ENCODE assay signal across 8 mouse cellular contexts in genomic region chr8:95141469-95142074, GRCm38 (mm10).
DNase-seq lines count a peak whose midpoint lies in the region; ATAC-seq and TF ChIP-seq lines count a peak whose summit lies in the region.

No protein-coding gene starts in this region.

- peak overlapping the region; percentile 91 for H3K4me3 ChIP-seq in kidney, adult 2 months (ENCODE audit: insufficient read depth, low read depth, low read length)
- H3K4me3 ChIP-seq in embryonic facial prominence, embryonic 13.5 days = peak overlapping the region; percentile 73
- peak overlapping the region; percentile 79 for H3K4me3 ChIP-seq in hindbrain, postnatal 0 days (ENCODE audit: low read length)
- peak overlapping the region; percentile 69 for H3K4me3 ChIP-seq in stomach, embryonic 15.5 days (replicated peaks)

- H3K4me1 ChIP-seq in kidney, adult 2 months (ENCODE audit: control insufficient read depth, insufficient read depth, low read length) = peaks cover 56% of the 10 kb centered on the region
- peaks cover 47% of the 10 kb centered on the region for H3K4me1 ChIP-seq in embryonic facial prominence, embryonic 13.5 days
- peaks cover 32% of the 10 kb centered on the region for H3K4me1 ChIP-seq in hindbrain, postnatal 0 days (ENCODE audit: insufficient read depth, low read length)
- H3K4me1 ChIP-seq in stomach, embryonic 15.5 days = peaks cover 48% of the 10 kb centered on the region

- H3K27ac ChIP-seq in kidney, adult 2 months (ENCODE audit: insufficient read depth, low read depth, low read length) = peak overlapping the region; percentile 93
- 0 out of 2 replicates have a peak overlapping the region, but pooled peaks have one; percentile 55 for H3K27ac ChIP-seq in embryonic facial prominence, embryonic 13.5 days
- peak overlapping the region; percentile 83 for H3K27ac ChIP-seq in hindbrain, postnatal 0 days
- peak overlapping the region; percentile 78 for H3K27ac ChIP-seq in stomach, embryonic 15.5 days

- no peak for TF ChIP-seq POLR2A in kidney, adult 2 months (IDR thresholded peaks at IDR 0.05; ENCODE audit: low read depth, low read length)

- WGBS in kidney, adult 2 months = 2% methylated on average over 6 of the region's 6 CpGs
- 0% methylated on average over 6 of the region's 6 CpGs for WGBS in embryonic facial prominence, embryonic 13.5 days
- 1% methylated on average over 6 of the region's 6 CpGs for WGBS in hindbrain, postnatal 0 days
- 5% methylated on average over 6 of the region's 6 CpGs for WGBS in stomach, embryonic 15.5 days

- H3K27me3 ChIP-seq in kidney, adult 2 months (replicated peaks; ENCODE audit: control insufficient read depth, insufficient read depth, low read length) = no peaks in the 10 kb centered on the region
- peaks cover 19% of the 10 kb centered on the region for H3K27me3 ChIP-seq in embryonic facial prominence, embryonic 13.5 days
- H3K27me3 ChIP-seq in hindbrain, postnatal 0 days (ENCODE audit: insufficient read depth, low read length) = no peaks in the 10 kb centered on the region
- no peaks in the 10 kb centered on the region for H3K27me3 ChIP-seq in stomach, embryonic 15.5 days (replicated peaks)

- no peak for ATAC-seq in embryonic facial prominence, embryonic 13.5 days (ENCODE audit: insufficient number of reproducible peaks, insufficient read depth, low FRiP score, low TSS enrichment, low read depth)
- ATAC-seq in hindbrain, postnatal 0 days = peak; percentile 3; the same call in 1 of the 2 replicates
- 0 out of 2 replicates have a peak, but pooled peaks have one; percentile 8 for ATAC-seq in stomach, embryonic 15.5 days (ENCODE audit: insufficient read depth, low FRiP score, low read depth)

- peak overlapping the region; percentile 96 for H3K4me2 ChIP-seq in embryonic facial prominence, embryonic 13.5 days
- H3K4me2 ChIP-seq in hindbrain, postnatal 0 days (ENCODE audit: low read depth, low read length) = peak overlapping the region; percentile 98
- peak overlapping the region; percentile 88 for H3K4me2 ChIP-seq in stomach, embryonic 15.5 days

- peak; percentile 51 for DNase-seq in kidney, adult 2 months
- no peak for DNase-seq in kidney, adult 18-20 months
- DNase-seq in hindbrain, postnatal 0 days (ENCODE audit: low spot score) = peak; percentile 47
- DNase-seq in lung, postnatal 10 days = peak; percentile 60
- DNase-seq in right cerebral cortex, adult 2 months (ENCODE audit: low spot score in 2 of 2) = no peak
- no peak for DNase-seq in spleen, adult 12 weeks (ENCODE audit: low spot score)

- peaks cover 2% of the 10 kb centered on the region; the same call in 1 of the 2 replicates for H3K36me3 ChIP-seq in kidney, adult 2 months (ENCODE audit: control insufficient read depth, insufficient read depth, low read length)
- H3K36me3 ChIP-seq in embryonic facial prominence, embryonic 13.5 days = peaks cover 3% of the 10 kb centered on the region; the same call in 1 of the 2 replicates
- no peaks in the 10 kb centered on the region; the same call in 1 of the 2 replicates for H3K36me3 ChIP-seq in hindbrain, postnatal 0 days (ENCODE audit: insufficient read depth, low read length)
- no peaks in the 10 kb centered on the region for H3K36me3 ChIP-seq in stomach, embryonic 15.5 days

- H3K9me3 ChIP-seq in embryonic facial prominence, embryonic 13.5 days = no peaks in the 10 kb centered on the region
- no peaks in the 10 kb centered on the region for H3K9me3 ChIP-seq in hindbrain, postnatal 0 days (ENCODE audit: low read length)
- no peaks in the 10 kb centered on the region for H3K9me3 ChIP-seq in stomach, embryonic 15.5 days

- no peak for TF ChIP-seq CTCF in kidney, adult 2 months (conservative IDR thresholded peaks at IDR 0.05; ENCODE audit: insufficient read depth, insufficient read length, low read depth, low read length)
- no peak for TF ChIP-seq CTCF in hindbrain, postnatal 0 days (IDR thresholded peaks at IDR 0.05; ENCODE audit: low read depth)

- peak overlapping the region; percentile 87 for H3K9ac ChIP-seq in embryonic facial prominence, embryonic 13.5 days
- peak overlapping the region; percentile 88 for H3K9ac ChIP-seq in hindbrain, postnatal 0 days (replicated peaks; ENCODE audit: low read length)
- H3K9ac ChIP-seq in stomach, embryonic 15.5 days = peak overlapping the region; percentile 55

Comparison
In these comparisons a context has a peak if more than half of its experiments do, and no peak if none do; other contexts are left out.
1. DNase-seq: peak in kidney, adult 2 months (single experiment), hindbrain, postnatal 0 days (single experiment) and lung, postnatal 10 days (single experiment); none in kidney, adult 18-20 months (single experiment), right cerebral cortex, adult 2 months (0 of 2) and spleen, adult 12 weeks (single experiment).
2. Peak in every context shown above with its lines, with median percentiles within 50 percentile points of each other: H3K27ac ChIP-seq, H3K4me3 ChIP-seq, H3K4me2 ChIP-seq and H3K9ac ChIP-seq.